9 mouse cellular contexts compared by ENCODE assay signal in the genomic region with DNA sequence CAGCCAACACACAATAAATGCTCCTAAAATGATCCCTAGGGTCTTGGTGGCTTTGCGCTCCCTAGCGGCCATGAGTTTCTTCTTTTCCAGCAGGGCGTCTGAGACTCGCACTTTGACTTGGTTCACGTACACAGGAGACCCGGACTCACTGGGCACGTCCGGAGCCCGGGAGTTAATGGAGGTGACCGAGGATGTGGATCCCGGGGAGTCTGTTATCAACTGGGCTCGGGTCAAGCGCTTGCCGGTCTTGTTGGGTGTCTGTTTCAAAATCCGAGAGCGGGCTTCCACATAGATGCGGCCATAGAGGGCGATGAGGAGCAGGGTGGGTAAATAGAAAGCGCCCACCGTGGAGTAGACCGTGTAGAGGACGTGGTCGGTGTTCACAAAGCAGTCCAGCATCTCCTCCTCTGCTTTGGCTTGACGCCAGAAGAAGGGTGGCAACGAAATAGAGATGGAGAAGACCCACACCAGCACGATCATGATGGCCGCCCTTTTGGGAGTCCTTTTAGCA. TPM values are rescaled to one million over a fixed set of nuclear protein-coding genes. Genes with fewer than 3 reads are reported as not detected.
DNase-seq lines count a peak whose midpoint lies in the region; ATAC-seq and TF ChIP-seq lines count a peak whose summit lies in the region.
"Had no signal": no experiment of that assay in that cellular context is flagged by ENCODE, and none has a peak within 500 bp of the region (broad histone marks: within the 10 kb centered on the region; RNA-seq: fewer than 3 reads in every experiment).

No protein-coding gene starts in this region.

- H3K36me3 ChIP-seq in lung, embryonic 14.5 days (ENCODE audit: insufficient read depth) = no peaks in the 10 kb centered on the region
- no peaks in the 10 kb centered on the region for H3K36me3 ChIP-seq in heart, embryonic 16.5 days (ENCODE audit: control insufficient read depth, insufficient read depth)
- no peaks in the 10 kb centered on the region for H3K36me3 ChIP-seq in stomach, postnatal 0 days (ENCODE audit: control insufficient read depth, insufficient read depth, low read length)

- WGBS in lung, embryonic 14.5 days = 4% methylated on average over 27 of the region's 27 CpGs
- WGBS in heart, embryonic 16.5 days = 5% methylated on average over 27 of the region's 27 CpGs
- 8% methylated on average over 27 of the region's 27 CpGs for WGBS in stomach, postnatal 0 days

- peak overlapping the region; percentile 60 for H3K4me3 ChIP-seq in lung, embryonic 14.5 days (ENCODE audit: low read depth, low read length)
- peak overlapping the region; percentile 78 for H3K4me3 ChIP-seq in heart, embryonic 16.5 days (ENCODE audit: low read length)
- H3K4me3 ChIP-seq in stomach, postnatal 0 days (ENCODE audit: low read depth, low read length) = peak overlapping the region; percentile 64

- TF ChIP-seq EP300 in stomach, postnatal 0 days (optimal IDR thresholded peaks at IDR 0.05) = no peak

- H3K27me3 ChIP-seq in lung, embryonic 14.5 days (ENCODE audit: insufficient read depth, low read length) = peaks cover 29% of the 10 kb centered on the region
- H3K27me3 ChIP-seq in heart, embryonic 16.5 days (ENCODE audit: control insufficient read depth, insufficient read depth, low read length) = peaks cover 23% of the 10 kb centered on the region
- H3K27me3 ChIP-seq in stomach, postnatal 0 days (ENCODE audit: control insufficient read depth, insufficient read depth, low read length) = 0 out of 2 replicates have a peak, but pooled peaks cover 2% of the 10 kb centered on the region

- peak overlapping the region; percentile 52; the same call in 1 of the 2 replicates for H3K9ac ChIP-seq in lung, embryonic 14.5 days
- no peak overlapping the region for H3K9ac ChIP-seq in heart, embryonic 16.5 days (ENCODE audit: low read length)
- H3K9ac ChIP-seq in stomach, postnatal 0 days (ENCODE audit: low read length) = no peak overlapping the region

- H3K4me1 ChIP-seq in lung, embryonic 14.5 days (ENCODE audit: insufficient read depth) = no peaks in the 10 kb centered on the region; the same call in 1 of the 2 replicates
- peaks cover 9% of the 10 kb centered on the region for H3K4me1 ChIP-seq in heart, embryonic 16.5 days (ENCODE audit: control insufficient read depth, insufficient read depth, low read length)
- H3K4me1 ChIP-seq in stomach, postnatal 0 days (replicated peaks; ENCODE audit: control insufficient read depth, insufficient read depth) = no peaks in the 10 kb centered on the region

- peak; percentile 40 for TF ChIP-seq CTCF in lung, embryonic 14.5 days (IDR thresholded peaks at IDR 0.05; ENCODE audit: low read depth)
- TF ChIP-seq CTCF in stomach, postnatal 0 days (IDR thresholded peaks at IDR 0.05; ENCODE audit: low read depth) = peak; percentile 56

- H3K27ac ChIP-seq in lung, embryonic 14.5 days (ENCODE audit: low read depth) = no peak overlapping the region
- H3K27ac ChIP-seq in heart, embryonic 16.5 days (ENCODE audit: low read length) = no peak overlapping the region
- no peak overlapping the region for H3K27ac ChIP-seq in stomach, postnatal 0 days (replicated peaks)

- peak overlapping the region; percentile 100 for H3K4me2 ChIP-seq in lung, embryonic 14.5 days
- peak overlapping the region; percentile 100 for H3K4me2 ChIP-seq in heart, embryonic 16.5 days (ENCODE audit: low read depth, low read length)
- peak overlapping the region; percentile 98 for H3K4me2 ChIP-seq in stomach, postnatal 0 days (replicated peaks; ENCODE audit: low read depth)

- DNase-seq in lung, embryonic 14.5 days = peak; percentile 62
- DNase-seq in lung, postnatal 36 days = no peak
- peak; percentile 48 for DNase-seq in embryo, embryonic 11 days
- DNase-seq in layer of hippocampus, postnatal 25 days (ENCODE audit: extremely low spot score in 1 of 2, low spot score in 1 of 2) = peak; percentile 14 to 18
- peak; percentile 30 for DNase-seq in mesoderm, embryonic 11.5 days (ENCODE audit: low read depth, low spot score)
- peak; percentile 22 for DNase-seq in stomach, postnatal 0 days (ENCODE audit: low spot score)

- no peaks in the 10 kb centered on the region for H3K9me3 ChIP-seq in lung, embryonic 14.5 days (ENCODE audit: low read depth, low read length)
- H3K9me3 ChIP-seq in heart, embryonic 16.5 days (replicated peaks; ENCODE audit: control insufficient read depth, low read length) = no peaks in the 10 kb centered on the region
- no peaks in the 10 kb centered on the region for H3K9me3 ChIP-seq in stomach, postnatal 0 days (ENCODE audit: control insufficient read depth, low read length)

- no peak; the same call in 1 of the 2 replicates for ATAC-seq in lung, embryonic 14.5 days (ENCODE audit: insufficient read depth)
- ATAC-seq in heart, embryonic 16.5 days (replicated peaks; ENCODE audit: extremely low read depth, insufficient read depth, low FRiP score) = no peak
- ATAC-seq in stomach, postnatal 0 days (ENCODE audit: low FRiP score, low TSS enrichment) = no peak
- ATAC-seq in megakaryocyte-erythroid progenitor cell, adult 5-6 weeks (replicated peaks; ENCODE audit: low FRiP score, low TSS enrichment, poor library complexity, severe bottlenecking) = no peak

RNA-seq across cellular contexts. Expression of gene Htr1b, which starts 2.0 kb away (rescaled TPM):
- polyA plus RNA-seq in lung, embryonic 14.5 days (2014; fragmentation: Nextera tagmentation; extraction: Ambion mirVana) = 0.16 and 0.18 TPM in 2 replicates
- polyA plus RNA-seq in heart, embryonic 16.5 days (2015; fragmentation: Nextera tagmentation; extraction: Ambion mirVana) = 0.42 TPM in 2 replicates
- 10 to 100 TPM in 1 of 2 experiments, 1 to 10 TPM in 1; 9.9 to 12.6 TPM for total RNA-seq in layer of hippocampus, postnatal 25 days (2021)
- 0.45 and 0.58 TPM in 2 replicates for polyA plus RNA-seq in stomach, postnatal 0 days (2015; fragmentation: Nextera tagmentation; extraction: Ambion mirVana)
- total RNA-seq in megakaryocyte-erythroid progenitor cell, adult 5-6 weeks (2014; fragmentation: Nextera tagmentation) = 0.12 TPM in 1 of 2 replicates, not detected in the other
- total RNA-seq in megakaryocyte-erythroid progenitor cell, adult 5-6 weeks (2017) = not detected in 2 replicates
- total RNA-seq: liver, adult 2 months had no signal
- polyA plus RNA-seq: liver, adult 2 months had no signal
